Mouse (Mus musculus): ENCODE measurements at regions not wholly inside any gene's neighbourhood (a gene's known extent, or its start where the extent isn't known, plus 50 kb on each side); places are given as distances from the start of the nearest gene placed in this dataset.
A peak's percentile ranks its signal among the peaks of the same experiment; 100 is the strongest.

- Histone ChIP-seq H3K27ac (ENCODE audit: insufficient read depth, low read depth, low read length) (no peak overlapping the region), H3K36me3 (ENCODE audit: control insufficient read depth, insufficient read depth, low read length) (no peaks in the 10 kb centered on the region), H3K4me3 (ENCODE audit: low read depth, low read length) (no peak overlapping the region), H3K4me1 (ENCODE audit: control insufficient read depth, insufficient read depth, insufficient read length, low read length) (no peaks in the 10 kb centered on the region), H3K27me3 (ENCODE audit: control insufficient read depth, insufficient read depth, low read length) (no peaks in the 10 kb centered on the region)
- 43% methylated on average over 4 of the region's 4 CpGs for WGBS
- no peak for TF ChIP-seq POLR2A (IDR thresholded peaks at IDR 0.05; ENCODE audit: low read depth, low read length)
- no peak for TF ChIP-seq CTCF (IDR thresholded peaks at IDR 0.05; ENCODE audit: extremely low read depth, insufficient read length, insufficient replicate concordance, low read depth, low read length)
Measured at GRCm38 (mm10) chr2:160207226-160207625, 126.7 kb downstream of the Gm826 start.

GRCm38 (mm10) chr2:160192661-160193060, 141.3 kb downstream of the Gm826 start:
- Histone ChIP-seq H3K27ac (ENCODE audit: insufficient read depth, low read depth, low read length) (no peak overlapping the region), H3K4me1 (ENCODE audit: control insufficient read depth, insufficient read depth, insufficient read length, low read length) (no peaks in the 10 kb centered on the region), H3K4me3 (ENCODE audit: low read depth, low read length) (no peak overlapping the region), H3K36me3 (ENCODE audit: control insufficient read depth, insufficient read depth, low read length) (no peaks in the 10 kb centered on the region), H3K27me3 (ENCODE audit: control insufficient read depth, insufficient read depth, low read length) (no peaks in the 10 kb centered on the region)
- WGBS: 83% methylated on average over 4 of the region's 4 CpGs
- no peak for TF ChIP-seq CTCF (IDR thresholded peaks at IDR 0.05; ENCODE audit: extremely low read depth, insufficient read length, insufficient replicate concordance, low read depth, low read length)
- no peak for TF ChIP-seq POLR2A (IDR thresholded peaks at IDR 0.05; ENCODE audit: low read depth, low read length)

GRCm38 (mm10) chr2:160186106-160186505, 147.9 kb downstream of the Gm826 start:
- WGBS: 81% methylated on average over 5 of the region's 5 CpGs
- TF ChIP-seq POLR2A (IDR thresholded peaks at IDR 0.05; ENCODE audit: low read depth, low read length) (no peak), CTCF (IDR thresholded peaks at IDR 0.05; ENCODE audit: extremely low read depth, insufficient read length, insufficient replicate concordance, low read depth, low read length) (no peak)
- Histone ChIP-seq H3K4me1 (ENCODE audit: control insufficient read depth, insufficient read depth, insufficient read length, low read length) (no peaks in the 10 kb centered on the region), H3K4me3 (ENCODE audit: low read depth, low read length) (no peak overlapping the region), H3K27ac (ENCODE audit: insufficient read depth, low read depth, low read length) (no peak overlapping the region), H3K36me3 (ENCODE audit: control insufficient read depth, insufficient read depth, low read length) (no peaks in the 10 kb centered on the region), H3K27me3 (ENCODE audit: control insufficient read depth, insufficient read depth, low read length) (no peaks in the 10 kb centered on the region)

- 63% methylated on average over 9 of the region's 9 CpGs for WGBS
- Histone ChIP-seq H3K4me3 (ENCODE audit: low read depth, low read length) (no peak overlapping the region), H3K36me3 (ENCODE audit: control insufficient read depth, insufficient read depth, low read length) (no peaks in the 10 kb centered on the region), H3K4me1 (ENCODE audit: control insufficient read depth, insufficient read depth, insufficient read length, low read length) (no peaks in the 10 kb centered on the region), H3K27me3 (ENCODE audit: control insufficient read depth, insufficient read depth, low read length) (no peaks in the 10 kb centered on the region), H3K27ac (ENCODE audit: insufficient read depth, low read depth, low read length) (no peak overlapping the region)
- TF ChIP-seq POLR2A (IDR thresholded peaks at IDR 0.05; ENCODE audit: low read depth, low read length) (no peak), CTCF (IDR thresholded peaks at IDR 0.05; ENCODE audit: extremely low read depth, insufficient read length, insufficient replicate concordance, low read depth, low read length) (peak; percentile 38; the same call in 1 of the 2 replicates)
Measured at GRCm38 (mm10) chr2:160170975-160171515, 162.9 kb downstream of the Gm826 start.

- WGBS: 66% methylated on average over 13 of the region's 13 CpGs
- TF ChIP-seq POLR2A (IDR thresholded peaks at IDR 0.05; ENCODE audit: low read depth, low read length): no peak
- TF ChIP-seq CTCF (IDR thresholded peaks at IDR 0.05; ENCODE audit: extremely low read depth, insufficient read length, insufficient replicate concordance, low read depth, low read length): no peak
- Histone ChIP-seq H3K27ac (ENCODE audit: insufficient read depth, low read depth, low read length) (no peak overlapping the region), H3K4me3 (ENCODE audit: low read depth, low read length) (no peak overlapping the region), H3K4me1 (ENCODE audit: control insufficient read depth, insufficient read depth, insufficient read length, low read length) (0 out of 2 replicates have a peak, but pooled peaks cover 2% of the 10 kb centered on the region), H3K36me3 (ENCODE audit: control insufficient read depth, insufficient read depth, low read length) (no peaks in the 10 kb centered on the region), H3K27me3 (ENCODE audit: control insufficient read depth, insufficient read depth, low read length) (no peaks in the 10 kb centered on the region)
Measured at GRCm38 (mm10) chr2:160158599-160159261, 175.2 kb downstream of the Gm826 start.

- no peak overlapping the region for H3K4me3 ChIP-seq (ENCODE audit: low read depth, low read length)
- H3K36me3 ChIP-seq (ENCODE audit: control insufficient read depth, insufficient read depth, low read length): no peaks in the 10 kb centered on the region
- 0 out of 2 replicates have a peak, but pooled peaks cover 2% of the 10 kb centered on the region for H3K4me1 ChIP-seq (ENCODE audit: control insufficient read depth, insufficient read depth, insufficient read length, low read length)
- WGBS: 29% methylated on average over 6 of the region's 6 CpGs
- TF ChIP-seq POLR2A (IDR thresholded peaks at IDR 0.05; ENCODE audit: low read depth, low read length) (no peak), CTCF (IDR thresholded peaks at IDR 0.05; ENCODE audit: extremely low read depth, insufficient read length, insufficient replicate concordance, low read depth, low read length) (no peak)
- no peaks in the 10 kb centered on the region for H3K27me3 ChIP-seq (ENCODE audit: control insufficient read depth, insufficient read depth, low read length)
- H3K27ac ChIP-seq (ENCODE audit: insufficient read depth, low read depth, low read length): no peak overlapping the region
Measured at GRCm38 (mm10) chr2:160153781-160154180, 180.2 kb downstream of the Gm826 start.

GRCm38 (mm10) chr2:160152101-160152500, 181.9 kb downstream of the Gm826 start:
- no peak overlapping the region for H3K4me3 ChIP-seq (ENCODE audit: low read depth, low read length)
- 0 out of 2 replicates have a peak, but pooled peaks cover 2% of the 10 kb centered on the region for H3K4me1 ChIP-seq (ENCODE audit: control insufficient read depth, insufficient read depth, insufficient read length, low read length)
- TF ChIP-seq CTCF (IDR thresholded peaks at IDR 0.05; ENCODE audit: extremely low read depth, insufficient read length, insufficient replicate concordance, low read depth, low read length) (no peak), POLR2A (IDR thresholded peaks at IDR 0.05; ENCODE audit: low read depth, low read length) (no peak)
- WGBS: 78% methylated on average over 3 of the region's 3 CpGs
- H3K27ac ChIP-seq (ENCODE audit: insufficient read depth, low read depth, low read length): no peak overlapping the region
- H3K36me3 ChIP-seq (ENCODE audit: control insufficient read depth, insufficient read depth, low read length): no peaks in the 10 kb centered on the region
- no peaks in the 10 kb centered on the region for H3K27me3 ChIP-seq (ENCODE audit: control insufficient read depth, insufficient read depth, low read length)
